Mouse (Mus musculus): Measurements from ENCODE around the gene 1700029J07Rik.

1700029J07Rik gene

GRCm38 (mm10) chr8:45950622-45951021, 24.4 kb downstream of the 1700029J07Rik start:
- DNase-seq (ENCODE audit: low spot score in 2 of 2): no peak

GRCm38 (mm10) chr8:45946283-45946682, 28.8 kb downstream of the 1700029J07Rik start:
- no peak for DNase-seq (ENCODE audit: low spot score in 2 of 2)

GRCm38 (mm10) chr8:45936986-45937385, 38.1 kb downstream of the 1700029J07Rik start:
- DNase-seq (ENCODE audit: low spot score in 2 of 2): no peak

GRCm38 (mm10) chr8:45934582-45935014, 40.5 kb downstream of the 1700029J07Rik start, which contains the start of gene Ccdc110:
Ccdc110 (plus strand) TSS chr8:45934619.
- DNase-seq (ENCODE audit: low spot score in 2 of 2): peak; percentile 98

GRCm38 (mm10) chr8:45922116-45922515, 52.9 kb downstream of the 1700029J07Rik start:
- no peak for DNase-seq (ENCODE audit: low spot score in 2 of 2)

- DNase-seq (ENCODE audit: low spot score in 2 of 2): no peak
Observed at GRCm38 (mm10) chr8:45920392-45920791, 54.7 kb downstream of the 1700029J07Rik start.

GRCm38 (mm10) chr8:45918891-45919290, 56.2 kb downstream of the 1700029J07Rik start:
- DNase-seq (ENCODE audit: low spot score in 2 of 2): no peak

- no peak for DNase-seq (ENCODE audit: low spot score in 2 of 2)
Observed at GRCm38 (mm10) chr8:45917040-45917679, 57.9 kb downstream of the 1700029J07Rik start.

- DNase-seq (ENCODE audit: low spot score in 2 of 2): no peak
Observed at GRCm38 (mm10) chr8:45916496-45916895, 58.6 kb downstream of the 1700029J07Rik start.

GRCm38 (mm10) chr8:45913707-45914106, 61.3 kb downstream of the 1700029J07Rik start:
- DNase-seq (ENCODE audit: low spot score in 2 of 2): no peak

- no peak for DNase-seq (ENCODE audit: low spot score in 2 of 2)
Observed at GRCm38 (mm10) chr8:45906251-45906619, 68.8 kb downstream of the 1700029J07Rik start.

- no peak for DNase-seq (ENCODE audit: low spot score in 2 of 2)
Observed at GRCm38 (mm10) chr8:45905591-45906250, 69.3 kb downstream of the 1700029J07Rik start.

GRCm38 (mm10) chr8:45903659-45904058, 71.4 kb downstream of the 1700029J07Rik start:
- DNase-seq (ENCODE audit: low spot score in 2 of 2): no peak

Data from right cerebral cortex, adult 2 months (tissue).